Mouse (Mus musculus) cerebellum, adult 2 months (tissue): Measurements from ENCODE around the gene Slc39a10.

ENCODE experiments used
- CTCF ChIP-seq: fragments of 200-500 bp; IDR thresholded peaks from 2 replicates; pipeline ENCODE4 v1.5.1; 2011; ENCODE audit warnings: low read depth, mild to moderate bottlenecking, control low read depth, low read length, moderate library complexity, borderline replicate concordance; ENCODE audit not compliant: insufficient read depth
- POLR2A ChIP-seq: fragments of 200-500 bp; IDR thresholded peaks from 2 replicates; pipeline ENCODE4 v1.6.1; 2011; ENCODE audit warnings: low read length, control low read depth, borderline replicate concordance; ENCODE audit not compliant: insufficient read depth

GRCm38 (mm10) chr1:46888324-46888723 is 4.3 kb downstream of the Slc39a10 start:
- TF ChIP-seq CTCF: no peak
- TF ChIP-seq POLR2A: no peak
